Mouse (Mus musculus): Measurements from ENCODE around the gene Acsl4.

- TF ChIP-seq EP300 (IDR thresholded peaks at IDR 0.05; ENCODE audit: low read depth): no peak
- no peak for TF ChIP-seq CTCF (IDR thresholded peaks at IDR 0.05; ENCODE audit: low read depth)
Observed at GRCm38 (mm10) chrX:142427111-142427510, 36.8 kb upstream of the Acsl4 start.
